Mouse (Mus musculus): ENCODE measurements around the gene Yif1b. TPM values are rescaled to one million over a fixed set of nuclear protein-coding genes. Genes with fewer than 3 reads are reported as not detected.
A peak's percentile ranks its signal among the peaks of the same experiment; 100 is the strongest.

Gene Yif1b
- polyA plus RNA-seq, 1 experiment from 2014 or later: 110 TPM

GRCm38 (mm10) chr7:29288942-29289638 is 51.0 kb downstream of the Yif1b start, which contains the start of gene Ppp1r14a:
Ppp1r14a (plus strand) TSS chr7:29289308.
- Histone ChIP-seq H3K27ac (replicated peaks; ENCODE audit: low read depth, low read length) (0 out of 2 replicates have a peak within 1 kb of the TSS, but pooled peaks have one; percentile 6), H3K9ac (ENCODE audit: low read depth, low read length) (peak within 1 kb of the TSS; percentile 60), H3K4me3 (ENCODE audit: low read depth, low read length) (peak within 1 kb of the TSS; percentile 56), H3K4me2 (ENCODE audit: low read depth, low read length) (peak within 1 kb of the TSS; percentile 95), H3K4me1 (ENCODE audit: control insufficient read depth, insufficient read depth, low read length) (peaks cover 16% of the 10 kb centered on the region; the same call in 1 of the 2 replicates), H3K36me3 (ENCODE audit: control insufficient read depth, insufficient read depth, low read length) (no peaks in the 10 kb centered on the region), H3K9me3 (ENCODE audit: control insufficient read depth, low read length) (no peaks in the 10 kb centered on the region), H3K27me3 (replicated peaks; ENCODE audit: control insufficient read depth, insufficient read depth, low read length) (no peaks in the 10 kb centered on the region)
- DNase-seq (ENCODE audit: low spot score): peak; percentile 67
- ATAC-seq (ENCODE audit: low read depth): peak; percentile 58
- under 1% methylated on average over 53 of the region's 59 CpGs for WGBS

GRCm38 (mm10) chr7:29289856-29290255 is 51.7 kb downstream of the Yif1b start:
- H3K36me3 ChIP-seq (ENCODE audit: control insufficient read depth, insufficient read depth, low read length): no peaks in the 10 kb centered on the region
- peak overlapping the region; percentile 95 for H3K4me2 ChIP-seq (ENCODE audit: low read depth, low read length)
- 0 out of 2 replicates have a peak overlapping the region, but pooled peaks have one; percentile 2 for H3K27ac ChIP-seq (replicated peaks; ENCODE audit: low read depth, low read length)
- H3K4me1 ChIP-seq (ENCODE audit: control insufficient read depth, insufficient read depth, low read length): peaks cover 16% of the 10 kb centered on the region; the same call in 1 of the 2 replicates
- peak; percentile 74 for DNase-seq (ENCODE audit: low spot score)
- ATAC-seq (ENCODE audit: low read depth): no peak
- H3K4me3 ChIP-seq (ENCODE audit: low read depth, low read length): peak overlapping the region; percentile 56; the same call in 1 of the 2 replicates
- no peak overlapping the region for H3K9ac ChIP-seq (ENCODE audit: low read depth, low read length)
- no peaks in the 10 kb centered on the region for H3K9me3 ChIP-seq (ENCODE audit: control insufficient read depth, low read length)
- no peaks in the 10 kb centered on the region for H3K27me3 ChIP-seq (replicated peaks; ENCODE audit: control insufficient read depth, insufficient read depth, low read length)
- 62% methylated on average over 6 of the region's 6 CpGs for WGBS

- no peaks in the 10 kb centered on the region for H3K36me3 ChIP-seq (ENCODE audit: control insufficient read depth, insufficient read depth, low read length)
- H3K27me3 ChIP-seq (replicated peaks; ENCODE audit: control insufficient read depth, insufficient read depth, low read length): no peaks in the 10 kb centered on the region
- DNase-seq (ENCODE audit: low spot score) (no peak), ATAC-seq (ENCODE audit: low read depth) (no peak)
- peak overlapping the region; percentile 22; the same call in 1 of the 2 replicates for H3K9ac ChIP-seq (ENCODE audit: low read depth, low read length)
- WGBS: 43% methylated on average over 7 of the region's 11 CpGs
- H3K4me3 ChIP-seq (ENCODE audit: low read depth, low read length): no peak overlapping the region
- no peaks in the 10 kb centered on the region for H3K9me3 ChIP-seq (ENCODE audit: control insufficient read depth, low read length)
- H3K4me2 ChIP-seq (ENCODE audit: low read depth, low read length): no peak overlapping the region
- peaks cover 16% of the 10 kb centered on the region; the same call in 1 of the 2 replicates for H3K4me1 ChIP-seq (ENCODE audit: control insufficient read depth, insufficient read depth, low read length)
- H3K27ac ChIP-seq (replicated peaks; ENCODE audit: low read depth, low read length): peak overlapping the region; percentile 15
Observed at GRCm38 (mm10) chr7:29290691-29291485, 52.8 kb downstream of the Yif1b start.

GRCm38 (mm10) chr7:29291616-29292457 is 53.7 kb downstream of the Yif1b start:
- WGBS: 22% methylated on average over 7 of the region's 7 CpGs

GRCm38 (mm10) chr7:29292458-29293098 is 54.4 kb downstream of the Yif1b start:
- Histone ChIP-seq H3K9ac (ENCODE audit: low read depth, low read length) (no peak overlapping the region), H3K4me3 (ENCODE audit: low read depth, low read length) (no peak overlapping the region), H3K4me2 (ENCODE audit: low read depth, low read length) (no peak overlapping the region; the same call in 1 of the 2 replicates), H3K9me3 (ENCODE audit: control insufficient read depth, low read length) (no peaks in the 10 kb centered on the region), H3K36me3 (ENCODE audit: control insufficient read depth, insufficient read depth, low read length) (no peaks in the 10 kb centered on the region), H3K27ac (replicated peaks; ENCODE audit: low read depth, low read length) (peak overlapping the region; percentile 13; the same call in 1 of the 2 replicates), H3K27me3 (replicated peaks; ENCODE audit: control insufficient read depth, insufficient read depth, low read length) (no peaks in the 10 kb centered on the region), H3K4me1 (ENCODE audit: control insufficient read depth, insufficient read depth, low read length) (peaks cover 16% of the 10 kb centered on the region; the same call in 1 of the 2 replicates)
- ATAC-seq (ENCODE audit: low read depth): no peak
- 23% methylated on average over 8 of the region's 8 CpGs for WGBS
- DNase-seq (ENCODE audit: low spot score): no peak

More at GRCm38 (mm10) chr7:29291616-29292457, 53.7 kb downstream of the Yif1b start:
- no peak overlapping the region; the same call in 1 of the 2 replicates for H3K27ac ChIP-seq (replicated peaks; ENCODE audit: low read depth, low read length)
- H3K4me3 ChIP-seq (ENCODE audit: low read depth, low read length): no peak overlapping the region
- ATAC-seq (ENCODE audit: low read depth) (no peak), DNase-seq (ENCODE audit: low spot score) (no peak)
- H3K4me2 ChIP-seq (ENCODE audit: low read depth, low read length): no peak overlapping the region; the same call in 1 of the 2 replicates
- no peaks in the 10 kb centered on the region for H3K27me3 ChIP-seq (replicated peaks; ENCODE audit: control insufficient read depth, insufficient read depth, low read length)
- H3K9ac ChIP-seq (ENCODE audit: low read depth, low read length): peak overlapping the region; percentile 22; the same call in 1 of the 2 replicates
- H3K9me3 ChIP-seq (ENCODE audit: control insufficient read depth, low read length): no peaks in the 10 kb centered on the region
- no peaks in the 10 kb centered on the region for H3K36me3 ChIP-seq (ENCODE audit: control insufficient read depth, insufficient read depth, low read length)
- peaks cover 16% of the 10 kb centered on the region; the same call in 1 of the 2 replicates for H3K4me1 ChIP-seq (ENCODE audit: control insufficient read depth, insufficient read depth, low read length)

- ATAC-seq (ENCODE audit: low read depth): no peak
- H3K4me2 ChIP-seq (ENCODE audit: low read depth, low read length): no peak overlapping the region
- H3K9ac ChIP-seq (ENCODE audit: low read depth, low read length): peak overlapping the region; percentile 0; the same call in 1 of the 2 replicates
- H3K4me1 ChIP-seq (ENCODE audit: control insufficient read depth, insufficient read depth, low read length): peaks cover 16% of the 10 kb centered on the region; the same call in 1 of the 2 replicates
- H3K4me3 ChIP-seq (ENCODE audit: low read depth, low read length): no peak overlapping the region
- H3K9me3 ChIP-seq (ENCODE audit: control insufficient read depth, low read length): no peaks in the 10 kb centered on the region
- H3K27ac ChIP-seq (replicated peaks; ENCODE audit: low read depth, low read length): peak overlapping the region; percentile 13; the same call in 1 of the 2 replicates
- 33% methylated on average over 19 of the region's 19 CpGs for WGBS
- no peaks in the 10 kb centered on the region for H3K27me3 ChIP-seq (replicated peaks; ENCODE audit: control insufficient read depth, insufficient read depth, low read length)
- H3K36me3 ChIP-seq (ENCODE audit: control insufficient read depth, insufficient read depth, low read length): no peaks in the 10 kb centered on the region
- DNase-seq (ENCODE audit: low spot score): no peak
Observed at GRCm38 (mm10) chr7:29293131-29294065, 55.3 kb downstream of the Yif1b start.

GRCm38 (mm10) chr7:29294111-29294761 is 56.1 kb downstream of the Yif1b start:
- DNase-seq (ENCODE audit: low spot score) (no peak), ATAC-seq (ENCODE audit: low read depth) (no peak)
- WGBS: 67% methylated on average over 13 of the region's 13 CpGs
- Histone ChIP-seq H3K4me2 (ENCODE audit: low read depth, low read length) (no peak overlapping the region), H3K36me3 (ENCODE audit: control insufficient read depth, insufficient read depth, low read length) (no peaks in the 10 kb centered on the region), H3K27me3 (replicated peaks; ENCODE audit: control insufficient read depth, insufficient read depth, low read length) (no peaks in the 10 kb centered on the region), H3K9ac (ENCODE audit: low read depth, low read length) (no peak overlapping the region), H3K27ac (replicated peaks; ENCODE audit: low read depth, low read length) (no peak overlapping the region), H3K4me1 (ENCODE audit: control insufficient read depth, insufficient read depth, low read length) (peaks cover 16% of the 10 kb centered on the region; the same call in 1 of the 2 replicates), H3K4me3 (ENCODE audit: low read depth, low read length) (no peak overlapping the region), H3K9me3 (ENCODE audit: control insufficient read depth, low read length) (no peaks in the 10 kb centered on the region)

Measured in embryonic facial prominence, embryonic 14.5 days (tissue).